Mouse (Mus musculus) cortical plate, adult 2 months (tissue): ENCODE data around the gene Bach1.

ENCODE experiments used
- CTCF ChIP-seq: fragments of 200-500 bp; IDR thresholded peaks from 2 replicates; pipeline ENCODE4 v1.5.1; 2011; ENCODE audit warnings: mild to moderate bottlenecking, control low read depth, low read length; ENCODE audit not compliant: insufficient read depth; ENCODE audit errors: extremely low read depth
- POLR2A ChIP-seq: fragments of 200-500 bp; IDR thresholded peaks from 2 replicates; pipeline ENCODE4 v1.6.1; 2011; ENCODE audit warnings: mild to moderate bottlenecking, low read length, control low read depth; ENCODE audit not compliant: insufficient read depth; ENCODE audit errors: extremely low read depth

DNA sequence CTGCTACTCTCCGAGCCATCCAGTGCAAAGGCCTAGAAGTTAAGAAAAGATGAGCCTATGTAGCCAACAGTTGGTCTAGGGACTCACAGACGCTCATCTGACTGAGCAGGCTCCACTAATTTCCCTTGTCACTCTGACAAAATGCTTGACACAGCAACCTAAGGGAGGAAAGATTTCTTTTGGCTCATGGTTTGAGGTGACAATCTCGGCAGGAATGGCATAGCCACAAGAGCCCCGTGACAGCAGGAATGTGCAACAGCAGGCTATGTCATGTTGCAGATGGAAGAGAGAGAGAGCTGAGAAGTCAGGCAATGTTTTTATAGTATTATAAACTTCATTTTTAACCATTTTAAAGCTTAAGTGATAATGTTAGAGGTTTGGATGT is 32.1 kb upstream of the Bach1 start:
- TF ChIP-seq CTCF (no peak), POLR2A (no peak)
